ENCODE assay signal across 8 mouse cellular contexts in the genomic region with DNA sequence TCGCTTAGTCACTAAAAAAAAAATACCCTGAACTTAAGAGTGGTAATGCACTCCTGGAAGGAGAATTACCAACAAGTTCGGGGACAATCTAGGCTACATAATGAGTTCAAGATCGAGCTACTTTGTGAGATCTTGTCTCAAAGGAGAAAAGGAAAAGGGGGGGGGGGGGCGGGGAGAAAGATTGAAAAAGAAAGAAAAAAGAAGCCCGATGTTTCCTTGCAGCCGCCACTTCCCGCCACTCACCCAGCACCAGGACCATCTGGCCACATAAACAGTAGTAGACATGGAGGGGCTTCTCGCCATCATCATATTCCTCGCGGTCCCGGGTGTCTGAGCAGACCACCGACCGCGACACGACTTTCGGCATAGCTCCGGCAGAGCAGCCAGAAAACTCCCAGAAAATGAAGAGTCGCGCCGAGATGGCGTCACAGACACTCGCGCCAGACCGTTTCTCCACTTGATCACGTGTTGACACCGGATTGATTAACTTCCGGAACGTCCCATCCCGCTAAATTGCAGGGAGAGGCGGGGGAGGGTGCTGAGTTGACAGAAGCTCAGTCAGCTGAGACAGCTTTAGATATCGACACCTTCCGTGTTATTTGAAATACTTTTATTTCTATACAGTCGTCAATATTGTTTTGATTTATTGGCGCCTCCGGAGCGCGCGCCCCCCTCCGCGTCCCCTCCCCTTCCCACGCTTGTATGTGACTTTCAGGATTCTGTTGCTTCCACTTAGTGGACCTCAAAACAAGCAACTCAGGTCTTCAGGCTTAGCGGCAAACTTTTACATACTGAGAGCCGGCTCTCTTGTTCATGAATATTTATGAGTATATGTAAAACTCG. TPM values are rescaled to one million over a fixed set of nuclear protein-coding genes. Genes with fewer than 3 reads are reported as not detected.
DNase-seq lines count a peak whose midpoint lies in the region; ATAC-seq lines count a peak whose summit lies in the region.

No protein-coding gene starts in this region.

- no peaks in the 10 kb centered on the region for H3K9me3 ChIP-seq in hindbrain, embryonic 12.5 days (replicated peaks)

- H3K9ac ChIP-seq in hindbrain, embryonic 12.5 days: peak overlapping the region; percentile 50

- peaks cover 8% of the 10 kb centered on the region; the same call in 1 of the 2 replicates for H3K4me1 ChIP-seq in hindbrain, embryonic 12.5 days

- WGBS in hindbrain, embryonic 12.5 days: 21% methylated on average over 43 of the region's 44 CpGs

- peak; percentile 89 for ATAC-seq in hindbrain, embryonic 12.5 days (ENCODE audit: low FRiP score)

- no peaks in the 10 kb centered on the region for H3K27me3 ChIP-seq in hindbrain, embryonic 12.5 days

- H3K27ac ChIP-seq in hindbrain, embryonic 12.5 days: peak overlapping the region; percentile 44; the same call in 1 of the 2 replicates

- peak overlapping the region; percentile 48 for H3K4me2 ChIP-seq in hindbrain, embryonic 12.5 days (replicated peaks)

- peak; percentile 77 for DNase-seq in MN1 (ENCODE audit: low spot score)
- DNase-seq in cerebellum, adult 9-10 months: peak; percentile 85
- DNase-seq in frontal cortex, adult 2 months (ENCODE audit: extremely low spot score in 1 of 2, low spot score in 1 of 2): peak; percentile 63 to 85
- DNase-seq in layer of hippocampus, postnatal 14 days (ENCODE audit: low spot score in 2 of 2): peak; percentile 76 to 88
- DNase-seq in lung, postnatal 14 days: peak; percentile 78
- peak; percentile 67 for DNase-seq in retina, adult 2 months (ENCODE audit: low read depth, low spot score)
- peak; percentile 74 to 80 for DNase-seq in thymus, postnatal 36 days

- H3K36me3 ChIP-seq in hindbrain, embryonic 12.5 days: no peaks in the 10 kb centered on the region

- peak overlapping the region; percentile 43 for H3K4me3 ChIP-seq in hindbrain, embryonic 12.5 days

RNA-seq across cellular contexts. Expression of gene Ube2a, which starts 9.7 kb away (rescaled TPM):
- polyA plus RNA-seq in frontal cortex, adult 2 months (2012; rRNA removed): 42.8 and 48.8 TPM in 2 replicates
- polyA plus RNA-seq in hindbrain, embryonic 12.5 days (2016; fragmentation: Nextera tagmentation; extraction: Ambion mirVana): 109 and 111 TPM in 2 replicates
- total RNA-seq in layer of hippocampus, postnatal 14 days (2021): 10 to 100 TPM; 56.5 to 59.6 TPM

RNA-seq across cellular contexts. Expression of gene C330007P06Rik, which starts 9.9 kb away (rescaled TPM):
- polyA plus RNA-seq in frontal cortex, adult 2 months (2012; rRNA removed): 26.7 and 29.0 TPM in 2 replicates
- polyA plus RNA-seq in hindbrain, embryonic 12.5 days (2016; fragmentation: Nextera tagmentation; extraction: Ambion mirVana): 30.5 and 32.0 TPM in 2 replicates
- 10 to 100 TPM; 30.3 to 34.9 TPM for total RNA-seq in layer of hippocampus, postnatal 14 days (2021)

RNA-seq across cellular contexts. Expression of gene Nkrf, which starts 38.7 kb away (rescaled TPM):
- 17.9 and 19.8 TPM in 2 replicates for polyA plus RNA-seq in frontal cortex, adult 2 months (2012; rRNA removed)
- polyA plus RNA-seq in hindbrain, embryonic 12.5 days (2016; fragmentation: Nextera tagmentation; extraction: Ambion mirVana): 8.7 and 9.8 TPM in 2 replicates
- total RNA-seq in layer of hippocampus, postnatal 14 days (2021): 10 to 100 TPM; 27.7 to 29.5 TPM

Comparison
In these comparisons a context has a peak if more than half of its experiments do, and no peak if none do; other contexts are left out.
1. Peak in every context shown above with its lines: DNase-seq, ATAC-seq, H3K4me3 ChIP-seq and H3K27ac ChIP-seq.